Mouse (Mus musculus) kidney, adult 2 months (tissue): ENCODE measurements around the gene Xpr1.

Experiments used
- CTCF ChIP-seq: fragments of 200-500 bp; conservative IDR thresholded peaks from 2 replicates; pipeline ENCODE4 v1.5.1; 2011; ENCODE audit warnings: low read depth, mild to moderate bottlenecking, control low read depth, low read length, moderate library complexity, mixed read lengths; ENCODE audit not compliant: insufficient read depth, insufficient read length
- POLR2A ChIP-seq: fragments of 200-500 bp; IDR thresholded peaks from one replicate; pipeline ENCODE4 v1.6.1; 2011; ENCODE audit warnings: low read depth, low read length, control low read depth

DNA sequence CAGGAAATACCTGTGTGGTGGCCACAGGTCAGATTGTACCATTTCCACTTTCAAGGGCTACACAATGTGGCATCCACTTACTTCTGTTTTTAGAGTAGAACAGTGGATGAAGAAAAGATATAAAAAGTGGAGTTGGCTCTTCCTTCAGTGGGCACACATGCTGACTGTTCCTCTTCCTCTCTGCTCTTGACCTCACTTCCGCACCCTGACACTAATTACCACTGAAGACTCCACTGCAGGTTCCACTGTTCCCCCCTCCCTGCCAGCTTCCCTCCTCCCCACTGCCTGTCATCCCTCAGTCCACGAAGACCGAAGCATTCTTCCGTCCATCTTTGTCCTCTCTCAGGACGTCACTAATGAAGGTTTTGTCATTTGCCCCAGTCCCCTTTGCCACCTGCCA, 45.4 kb upstream of the Xpr1 start:
- TF ChIP-seq CTCF (no peak), POLR2A (no peak)
